Mouse (Mus musculus): ENCODE measurements around the gene Gm11596.
"Not testable (repeated sequence)": the region's sequence is repeated elsewhere in the genome, so short reads cannot be mapped to it uniquely, and the experiment has no call there.

The Gm11596 gene

GRCm38 (mm10) chr11:99793367-99793766 lies at the start of gene Gm11596:
Gene Gm11596 (minus strand): TSS chr11:99793467.
- DNase-seq (ENCODE audit: low spot score): no peak

- no peak for DNase-seq (ENCODE audit: low spot score)
Observed at GRCm38 (mm10) chr11:99842185-99842584, 48.9 kb upstream of the Gm11596 start.

- no peak for DNase-seq (ENCODE audit: low spot score)
Observed at GRCm38 (mm10) chr11:99837966-99838365, 44.7 kb upstream of the Gm11596 start, which contains the start of gene 2300003K06Rik. Gene 2300003K06Rik (minus strand): TSS chr11:99838066.

DNA sequence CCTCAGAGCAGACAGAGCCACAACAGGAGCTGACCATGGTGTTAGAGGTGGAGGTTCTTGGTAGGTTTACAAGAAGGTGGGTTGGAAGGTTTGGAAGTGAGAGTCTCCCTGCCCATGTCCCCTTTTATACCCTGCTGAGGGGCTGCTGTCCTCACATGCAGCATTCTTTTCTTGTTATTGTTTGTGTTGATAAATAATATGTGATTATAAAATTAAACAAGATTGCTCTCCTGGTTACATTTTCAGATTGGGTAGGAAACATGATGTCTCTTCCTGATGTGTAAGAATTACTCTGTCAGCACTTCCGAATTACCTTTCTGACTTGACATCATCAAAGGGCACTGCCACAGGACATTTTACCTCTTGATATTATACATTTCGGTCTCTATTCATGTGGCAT lies 22.3 kb upstream of the Gm11596 start, which contains the start of gene Gm11564:
TSS of gene Gm11564 (minus strand) at position 101 of the 400 bp plus-strand sequence.
- not testable (repeated sequence) for DNase-seq (ENCODE audit: low spot score)

DNA sequence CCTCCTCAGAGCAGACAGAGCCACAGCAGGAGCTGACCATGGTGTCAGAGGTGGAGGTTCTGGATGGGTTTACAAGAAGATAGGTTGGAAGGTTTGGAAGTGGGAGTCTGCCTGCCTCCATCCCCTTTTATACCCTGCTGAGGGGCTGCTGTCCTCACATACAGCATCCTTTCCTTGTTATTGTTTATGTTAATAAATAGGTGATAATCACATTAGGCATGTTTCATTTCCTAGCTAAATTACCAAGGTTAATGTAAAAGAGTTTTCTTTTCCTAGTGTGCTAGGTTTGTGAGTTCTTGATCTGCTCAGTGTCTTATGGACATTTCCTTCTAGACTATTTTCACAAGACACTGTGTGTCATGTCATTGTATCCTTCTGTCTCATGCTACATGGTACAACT lies 16.5 kb upstream of the Gm11596 start, which contains the start of gene Krtap4-13:
TSS of gene Krtap4-13 (minus strand) at position 101 of the 400 bp plus-strand sequence.
- DNase-seq (ENCODE audit: low spot score): not testable (repeated sequence)

DNA sequence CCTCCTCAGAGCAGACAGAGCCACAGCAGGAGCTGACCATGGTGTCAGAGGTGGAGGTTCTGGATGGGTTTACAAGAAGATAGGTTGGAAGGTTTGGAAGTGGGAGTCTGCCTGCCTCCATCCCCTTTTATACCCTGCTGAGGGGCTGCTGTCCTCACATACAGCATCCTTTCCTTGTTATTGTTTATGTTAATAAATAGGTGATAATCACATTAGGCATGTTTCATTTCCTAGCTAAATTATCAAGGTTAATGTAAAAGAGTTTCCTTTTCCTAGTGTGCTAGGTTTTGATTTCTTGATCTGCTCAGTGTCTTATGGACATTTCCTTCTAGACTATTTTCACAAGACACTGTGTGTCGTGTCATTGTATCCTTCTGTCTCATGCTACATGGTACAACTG lies 11.1 kb upstream of the Gm11596 start, which contains the start of gene Gm11554:
TSS of gene Gm11554 (minus strand) at position 101 of the 400 bp plus-strand sequence.
- not testable (repeated sequence) for DNase-seq (ENCODE audit: low spot score)

- DNase-seq (ENCODE audit: low spot score): not testable (repeated sequence)
Observed at GRCm38 (mm10) chr11:99798832-99799231, 5.6 kb upstream of the Gm11596 start, which contains the start of gene Gm11569. Gene Gm11569 (minus strand): TSS chr11:99798932.

DNA sequence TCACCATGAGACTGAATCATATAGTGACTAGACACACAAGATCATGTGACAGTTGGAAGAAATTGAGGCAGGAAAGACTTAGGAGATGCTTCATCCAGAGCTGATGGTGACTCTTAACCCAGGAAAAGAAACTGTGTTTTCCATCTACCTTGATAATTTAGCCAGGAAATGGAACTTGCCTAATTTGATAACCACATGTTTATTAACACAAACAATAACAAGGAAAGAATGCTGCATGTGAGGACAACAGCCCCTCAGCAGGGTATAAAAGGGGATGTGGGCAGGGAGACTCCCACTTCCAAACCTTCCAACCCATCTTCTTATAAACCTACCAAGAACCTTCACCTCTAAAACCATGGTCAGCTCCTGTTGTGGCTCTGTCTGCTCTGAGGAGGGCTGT lies 8.4 kb downstream of the Gm11596 start, which contains the start of gene Krtap4-9:
TSS of gene Krtap4-9 (plus strand) at position 301 of the 400 bp plus-strand sequence.
- not testable (repeated sequence) for DNase-seq (ENCODE audit: low spot score)

DNA sequence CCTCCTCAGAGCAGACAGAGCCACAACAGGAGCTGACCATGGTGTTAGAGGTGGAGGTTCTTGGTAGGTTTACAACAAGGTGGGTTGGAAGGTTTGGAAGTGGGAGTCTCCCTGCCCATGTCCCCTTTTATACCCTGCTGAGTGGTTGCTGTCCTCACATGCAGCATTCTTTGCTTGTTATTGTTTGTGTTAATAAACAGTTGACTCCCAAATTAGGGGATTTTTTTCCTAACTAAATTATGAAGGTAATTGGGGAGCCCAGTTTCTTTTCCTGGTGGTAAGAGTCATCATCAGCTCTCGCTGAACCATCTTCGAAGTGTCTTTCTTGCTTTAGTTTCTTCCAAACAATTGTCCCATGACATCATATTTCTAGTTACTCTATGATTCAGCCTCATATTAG lies 12.7 kb downstream of the Gm11596 start, which contains the start of gene Krtap4-8:
TSS of gene Krtap4-8 (minus strand) at position 101 of the 400 bp plus-strand sequence.
- DNase-seq (ENCODE audit: low spot score): no peak

DNA sequence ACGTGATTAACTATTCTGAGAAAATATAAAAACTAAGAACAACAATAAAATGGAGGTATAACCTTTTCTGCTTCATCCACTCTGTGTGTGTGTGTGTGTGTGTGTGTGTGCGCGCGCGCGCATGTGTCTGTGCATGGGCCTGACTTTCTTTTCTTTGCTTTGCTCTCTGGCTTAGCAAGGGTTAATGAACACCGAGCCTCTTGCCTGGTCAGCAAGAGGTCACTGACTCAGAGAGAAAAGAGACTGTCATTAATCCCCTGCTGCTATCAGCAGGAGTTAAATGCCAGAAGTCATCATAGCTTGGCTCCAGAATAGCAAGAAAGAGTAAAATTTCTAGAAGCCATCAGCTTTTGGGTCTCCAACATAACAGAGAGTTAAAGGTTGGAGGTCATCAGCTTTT lies 14.9 kb downstream of the Gm11596 start:
- DNase-seq (ENCODE audit: low spot score): no peak

- not testable (repeated sequence) for DNase-seq (ENCODE audit: low spot score)
Observed at GRCm38 (mm10) chr11:99772813-99773212, 20.5 kb downstream of the Gm11596 start, which contains the start of gene Gm11595. Gene Gm11595 (minus strand): TSS chr11:99772913.

- DNase-seq (ENCODE audit: low spot score): no peak
Observed at GRCm38 (mm10) chr11:99768410-99768809, 24.9 kb downstream of the Gm11596 start.

DNA sequence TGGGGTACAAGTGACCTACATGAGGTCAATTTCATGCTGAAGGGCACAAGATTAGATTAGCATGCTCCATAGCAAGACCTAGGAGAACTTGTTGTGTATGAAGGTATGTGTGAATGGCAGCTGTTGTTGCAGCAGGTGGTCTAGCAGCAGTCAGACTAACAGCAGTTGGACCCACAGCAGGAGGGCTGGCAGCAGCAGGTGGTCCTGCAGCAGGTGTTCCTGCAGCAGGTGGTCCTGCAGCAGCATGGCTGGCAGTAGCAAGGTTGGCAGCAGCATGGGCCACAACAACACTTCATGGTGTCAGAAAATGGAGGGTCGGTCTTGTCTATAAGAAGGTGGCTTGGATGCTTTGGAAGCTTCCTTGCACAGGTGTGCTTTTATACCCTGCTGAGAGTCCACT lies 34.4 kb downstream of the Gm11596 start:
- DNase-seq (ENCODE audit: low spot score): no peak

DNA sequence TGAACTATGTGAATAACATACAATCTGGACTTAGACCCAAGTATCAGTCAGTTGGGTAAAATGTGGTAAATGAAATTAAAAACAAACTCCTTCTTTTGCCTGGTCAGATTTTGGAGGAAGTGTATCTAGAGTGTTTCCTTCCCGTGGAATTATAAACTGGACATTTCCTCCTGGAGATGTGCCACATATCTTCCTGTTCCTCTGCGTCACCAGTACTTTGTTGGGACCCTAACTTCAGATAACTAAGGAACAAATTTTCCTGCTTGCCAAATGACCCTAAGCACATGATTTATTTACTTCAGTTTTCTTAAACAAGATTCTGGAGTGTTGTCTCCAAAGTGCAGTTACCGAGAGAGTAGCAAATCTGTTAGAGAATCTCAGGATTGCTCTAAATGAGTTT lies 49.3 kb downstream of the Gm11596 start:
- no peak for DNase-seq (ENCODE audit: low spot score)
